Mouse (Mus musculus) MEL (cell line): Measurements from ENCODE around the gene Ntn1.

Source experiments
- CTCF ChIP-seq, 3 experiments: IDR thresholded peaks in 2 of 3; conservative IDR thresholded peaks in 1 of 3; 2 replicates each; pipeline ENCODE4 v1.5.1; 2011 to 2012; ENCODE audit warnings: low read length in 3 of 3, low read depth in 2 of 3, mild to moderate bottlenecking in 2 of 3, improper control_type of control experiment in 1 of 3, inconsistent platforms in 1 of 3, mixed read lengths in 1 of 3, moderate library complexity in 1 of 3; ENCODE audit not compliant: control insufficient read depth in 1 of 3, insufficient read depth in 1 of 3, poor library complexity in 1 of 3, severe bottlenecking in 1 of 3
- POLR2A ChIP-seq, 2 experiments: IDR thresholded peaks; 2 replicates each; pipeline ENCODE4 v1.6.1; 2011 to 2012; ENCODE audit warnings: low read length in 2 of 2, mild to moderate bottlenecking in 2 of 2, control low read depth in 1 of 2, improper control_type of control experiment in 1 of 2, low read depth in 1 of 2, moderate library complexity in 1 of 2; ENCODE audit not compliant: control insufficient read depth in 1 of 2, insufficient read depth in 1 of 2, poor library complexity in 1 of 2
- USF1 ChIP-seq: IDR thresholded peaks from 2 replicates; pipeline ENCODE4 v1.6.1; 2014; ENCODE audit warnings: low read depth, mild to moderate bottlenecking, inconsistent platforms, low read length, improper control_type of control experiment, moderate library complexity

GRCm38 (mm10) chr11:68273855-68274254 is 126.8 kb downstream of the Ntn1 start:
- no peak for TF ChIP-seq CTCF (IDR thresholded peaks at IDR 0.05 in 2 of 3, conservative IDR thresholded peaks at IDR 0.05 in 1 of 3; ENCODE audit: control insufficient read depth in 1 of 3, insufficient read depth in 1 of 3, low read depth in 2 of 3, low read length in 3 of 3, poor library complexity in 1 of 3, severe bottlenecking in 1 of 3)
- TF ChIP-seq POLR2A (IDR thresholded peaks at IDR 0.05; ENCODE audit: control insufficient read depth in 1 of 2, insufficient read depth in 1 of 2, low read depth in 1 of 2, low read length in 2 of 2, poor library complexity in 1 of 2), result no peak
- no peak for TF ChIP-seq USF1
